Mouse (Mus musculus): ENCODE data around the gene Col1a1. TPM values are rescaled to one million over a fixed set of nuclear protein-coding genes. Genes with fewer than 3 reads are reported as not detected.

Col1a1 gene
- 841 and 905 TPM in 2 replicates for polyA plus RNA-seq (2014; fragmentation: Nextera tagmentation; extraction: Ambion mirVana)

DNA sequence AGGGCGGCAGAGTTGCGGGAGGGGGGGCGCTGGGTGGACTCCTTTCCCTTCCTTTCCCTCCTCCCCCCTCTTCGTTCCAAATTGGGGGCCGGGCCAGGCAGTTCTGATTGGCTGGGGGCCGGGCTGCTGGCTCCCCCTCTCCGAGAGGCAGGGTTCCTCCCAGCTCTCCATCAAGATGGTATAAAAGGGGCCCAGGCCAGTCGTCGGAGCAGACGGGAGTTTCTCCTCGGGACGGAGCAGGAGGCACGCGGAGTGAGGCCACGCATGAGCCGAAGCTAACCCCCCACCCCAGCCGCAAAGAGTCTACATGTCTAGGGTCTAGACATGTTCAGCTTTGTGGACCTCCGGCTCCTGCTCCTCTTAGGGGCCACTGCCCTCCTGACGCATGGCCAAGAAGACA is at the start of gene Col1a1:
Gene Col1a1 (plus strand): TSS at position 180 of the 400 bp plus-strand sequence.
- ATAC-seq (replicated peaks; ENCODE audit: low FRiP score, low TSS enrichment, low read depth) (peak; percentile 45), DNase-seq (ENCODE audit: low spot score) (peak; percentile 83)
- Histone ChIP-seq H3K4me1 (replicated peaks; ENCODE audit: control insufficient read depth, insufficient read depth, low read length) (peaks cover 43% of the 10 kb centered on the region), H3K9me3 (ENCODE audit: control insufficient read depth, low read length) (no peaks in the 10 kb centered on the region), H3K4me2 (ENCODE audit: low read length) (peak within 1 kb of the TSS; percentile 60), H3K9ac (ENCODE audit: low read length) (peak within 1 kb of the TSS; percentile 88), H3K27ac (ENCODE audit: low read depth) (peak within 1 kb of the TSS; percentile 95), H3K4me3 (ENCODE audit: low read depth, low read length) (peak within 1 kb of the TSS; percentile 78), H3K27me3 (replicated peaks; ENCODE audit: control insufficient read depth, insufficient read depth, low read length) (no peaks in the 10 kb centered on the region), H3K36me3 (ENCODE audit: control insufficient read depth, insufficient read depth, low read length) (peaks cover 31% of the 10 kb centered on the region)
- WGBS = 10% methylated on average over 19 of the region's 19 CpGs

DNA sequence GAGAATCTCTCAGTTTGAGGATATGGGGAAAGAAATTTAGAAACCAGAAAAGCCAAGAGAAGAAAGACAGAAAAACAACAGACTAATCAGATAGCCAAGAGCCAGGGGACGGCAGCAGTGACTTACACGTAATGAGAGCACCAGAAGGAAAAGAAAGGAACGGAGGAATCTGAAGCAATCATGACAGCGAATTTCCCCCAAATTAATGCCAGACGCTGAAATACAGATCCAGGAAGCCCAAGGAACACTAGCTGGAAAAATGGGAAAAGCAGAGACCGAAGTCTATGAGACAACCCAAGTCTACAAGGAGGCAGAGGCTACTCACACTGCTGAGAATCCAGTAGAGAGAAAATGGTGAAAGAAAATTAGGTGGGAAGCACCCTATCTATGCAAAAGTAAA is 44.9 kb upstream of the Col1a1 start:
- 84% methylated on average over 6 of the region's 6 CpGs for WGBS
- ATAC-seq (replicated peaks; ENCODE audit: low FRiP score, low TSS enrichment, low read depth) = no peak
- H3K27ac ChIP-seq (ENCODE audit: low read depth) = no peak overlapping the region
- no peak for DNase-seq (ENCODE audit: low spot score)
- H3K9ac ChIP-seq (ENCODE audit: low read length) = no peak overlapping the region
- no peak overlapping the region for H3K4me3 ChIP-seq (ENCODE audit: low read depth, low read length)
- H3K4me2 ChIP-seq (ENCODE audit: low read length) = no peak overlapping the region
- H3K27me3 ChIP-seq (replicated peaks; ENCODE audit: control insufficient read depth, insufficient read depth, low read length) = no peaks in the 10 kb centered on the region
- H3K4me1 ChIP-seq (replicated peaks; ENCODE audit: control insufficient read depth, insufficient read depth, low read length) = peaks cover 4% of the 10 kb centered on the region; the same call in 1 of the 2 replicates
- H3K9me3 ChIP-seq (ENCODE audit: control insufficient read depth, low read length) = no peaks in the 10 kb centered on the region
- H3K36me3 ChIP-seq (ENCODE audit: control insufficient read depth, insufficient read depth, low read length) = no peaks in the 10 kb centered on the region

DNA sequence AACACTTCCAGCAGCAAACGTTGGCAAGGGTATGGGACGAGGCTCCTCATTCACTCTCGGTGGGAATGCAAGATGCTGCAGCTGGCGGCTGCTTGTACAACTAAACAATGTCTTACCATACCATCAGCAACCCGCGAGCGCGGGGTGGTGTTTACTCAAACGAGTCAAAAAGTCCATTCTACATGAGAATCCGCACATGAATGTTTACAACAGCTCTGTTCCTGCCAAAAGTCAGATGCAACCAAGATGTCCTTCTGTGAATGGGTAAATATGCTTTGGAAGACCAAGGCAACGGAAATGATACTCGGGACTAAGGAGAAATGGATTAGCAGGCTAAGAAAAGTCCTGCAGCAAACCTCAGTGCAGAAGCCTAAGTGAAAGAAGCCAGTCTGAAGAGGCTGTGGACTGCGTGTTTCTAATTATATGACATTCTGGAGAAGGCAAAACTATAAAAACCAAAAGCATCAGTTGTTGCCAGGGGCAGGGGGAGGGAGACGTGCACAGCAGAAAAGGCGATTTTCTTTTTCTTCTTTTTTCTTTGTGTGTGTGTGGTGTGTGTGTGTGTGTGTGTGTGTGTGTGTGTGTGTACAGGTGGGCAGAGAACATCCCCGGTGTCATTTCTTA is 39.2 kb upstream of the Col1a1 start:
- Histone ChIP-seq H3K4me3 (ENCODE audit: low read depth, low read length) (no peak overlapping the region), H3K27ac (ENCODE audit: low read depth) (peak overlapping the region; percentile 88)
- peak; percentile 62 for DNase-seq (ENCODE audit: low spot score)

DNA sequence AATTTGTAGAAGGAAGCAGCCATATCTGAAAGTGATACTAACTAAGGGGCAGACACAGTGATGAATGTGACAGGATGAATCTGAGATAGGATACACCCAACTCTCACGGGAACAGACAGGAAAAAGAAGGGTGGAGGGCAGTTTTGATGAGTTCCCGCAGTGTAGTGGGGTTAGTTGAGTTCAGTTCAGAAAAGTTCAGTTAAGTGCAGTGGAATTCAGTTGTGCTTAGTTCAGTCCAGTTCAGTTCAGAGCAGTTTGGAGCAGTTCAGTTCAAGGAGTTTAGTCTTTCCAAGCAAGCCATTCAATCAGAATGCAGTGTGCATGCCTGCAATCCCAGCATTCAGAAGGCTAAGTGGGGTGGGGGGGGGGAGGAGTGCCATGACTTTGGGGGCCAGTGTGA is 34.8 kb upstream of the Col1a1 start:
- no peaks in the 10 kb centered on the region for H3K9me3 ChIP-seq (ENCODE audit: control insufficient read depth, low read length)
- no peaks in the 10 kb centered on the region for H3K36me3 ChIP-seq (ENCODE audit: control insufficient read depth, insufficient read depth, low read length)
- no peaks in the 10 kb centered on the region for H3K27me3 ChIP-seq (replicated peaks; ENCODE audit: control insufficient read depth, insufficient read depth, low read length)
- DNase-seq (ENCODE audit: low spot score) = no peak
- H3K4me1 ChIP-seq (replicated peaks; ENCODE audit: control insufficient read depth, insufficient read depth, low read length) = no peaks in the 10 kb centered on the region
- H3K27ac ChIP-seq (ENCODE audit: low read depth) = no peak overlapping the region
- WGBS = 41% methylated on average over 2 of the region's 2 CpGs
- ATAC-seq (replicated peaks; ENCODE audit: low FRiP score, low TSS enrichment, low read depth) = no peak
- H3K4me3 ChIP-seq (ENCODE audit: low read depth, low read length) = no peak overlapping the region
- H3K4me2 ChIP-seq (ENCODE audit: low read length) = no peak overlapping the region
- no peak overlapping the region for H3K9ac ChIP-seq (ENCODE audit: low read length)

More for the DNA sequence above, 39.2 kb upstream of the Col1a1 start:
- no peak for ATAC-seq (replicated peaks; ENCODE audit: low FRiP score, low TSS enrichment, low read depth)
- Histone ChIP-seq H3K9me3 (ENCODE audit: control insufficient read depth, low read length) (no peaks in the 10 kb centered on the region), H3K9ac (ENCODE audit: low read length) (no peak overlapping the region), H3K27me3 (replicated peaks; ENCODE audit: control insufficient read depth, insufficient read depth, low read length) (no peaks in the 10 kb centered on the region), H3K4me2 (ENCODE audit: low read length) (peak overlapping the region; percentile 22), H3K4me1 (replicated peaks; ENCODE audit: control insufficient read depth, insufficient read depth, low read length) (peaks cover 4% of the 10 kb centered on the region; the same call in 1 of the 2 replicates), H3K36me3 (ENCODE audit: control insufficient read depth, insufficient read depth, low read length) (no peaks in the 10 kb centered on the region)
- 34% methylated on average over 16 of the region's 16 CpGs for WGBS

DNA sequence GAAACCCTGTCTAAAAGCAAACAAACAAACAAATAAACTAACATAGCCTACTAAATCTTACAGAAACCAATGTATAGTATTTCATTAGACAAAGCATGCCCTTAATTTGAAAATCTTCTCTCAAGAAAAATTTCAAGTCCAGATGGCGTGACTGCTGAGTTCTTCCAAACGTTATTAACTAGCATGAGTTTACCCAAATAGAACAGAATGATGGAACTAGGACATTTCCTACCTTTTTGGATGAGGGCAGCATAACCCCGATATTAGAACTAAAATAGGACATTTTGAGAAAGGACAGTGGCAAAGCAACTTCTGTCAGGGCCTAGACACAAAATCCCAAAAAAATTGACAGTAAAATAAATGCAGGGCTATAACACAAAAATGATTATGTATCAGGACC is 31.7 kb upstream of the Col1a1 start:
- WGBS = 86% methylated on average over 3 of the region's 3 CpGs

DNA sequence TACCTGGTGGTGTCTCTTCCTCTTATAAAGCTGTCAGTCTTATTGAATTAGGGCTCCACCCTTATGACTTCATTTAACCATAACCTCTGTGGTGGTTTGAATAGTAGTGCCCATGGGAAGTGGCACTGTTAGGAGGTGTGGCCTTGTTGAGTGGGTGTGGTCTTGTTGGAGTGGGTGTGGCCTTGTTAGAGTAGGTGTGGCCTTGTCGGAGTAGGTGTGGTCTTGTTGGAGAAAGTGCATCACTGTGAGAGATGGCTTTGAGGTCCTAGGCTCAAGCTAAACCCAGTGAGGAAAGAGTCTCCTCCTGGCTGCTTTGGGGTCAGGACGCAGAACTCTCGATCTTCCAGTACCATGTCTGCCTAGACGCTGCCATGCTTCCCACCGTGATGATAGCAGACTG is 25.1 kb upstream of the Col1a1 start:
- no peaks in the 10 kb centered on the region for H3K9me3 ChIP-seq (ENCODE audit: control insufficient read depth, low read length)
- ATAC-seq (replicated peaks; ENCODE audit: low FRiP score, low TSS enrichment, low read depth) (no peak), DNase-seq (ENCODE audit: low spot score) (no peak)
- H3K4me1 ChIP-seq (replicated peaks; ENCODE audit: control insufficient read depth, insufficient read depth, low read length) = peaks cover 6% of the 10 kb centered on the region
- no peak overlapping the region for H3K4me2 ChIP-seq (ENCODE audit: low read length)
- no peak overlapping the region for H3K9ac ChIP-seq (ENCODE audit: low read length)
- no peaks in the 10 kb centered on the region for H3K36me3 ChIP-seq (ENCODE audit: control insufficient read depth, insufficient read depth, low read length)
- no peaks in the 10 kb centered on the region for H3K27me3 ChIP-seq (replicated peaks; ENCODE audit: control insufficient read depth, insufficient read depth, low read length)
- no peak overlapping the region for H3K4me3 ChIP-seq (ENCODE audit: low read depth, low read length)
- WGBS = 80% methylated on average over 5 of the region's 5 CpGs
- no peak overlapping the region for H3K27ac ChIP-seq (ENCODE audit: low read depth)

More for the DNA sequence above, 31.7 kb upstream of the Col1a1 start:
- Histone ChIP-seq H3K9ac (ENCODE audit: low read length) (no peak overlapping the region), H3K27me3 (replicated peaks; ENCODE audit: control insufficient read depth, insufficient read depth, low read length) (no peaks in the 10 kb centered on the region), H3K27ac (ENCODE audit: low read depth) (no peak overlapping the region), H3K4me2 (ENCODE audit: low read length) (no peak overlapping the region), H3K4me3 (ENCODE audit: low read depth, low read length) (no peak overlapping the region), H3K4me1 (replicated peaks; ENCODE audit: control insufficient read depth, insufficient read depth, low read length) (no peaks in the 10 kb centered on the region), H3K9me3 (ENCODE audit: control insufficient read depth, low read length) (no peaks in the 10 kb centered on the region), H3K36me3 (ENCODE audit: control insufficient read depth, insufficient read depth, low read length) (no peaks in the 10 kb centered on the region)
- ATAC-seq (replicated peaks; ENCODE audit: low FRiP score, low TSS enrichment, low read depth) (no peak), DNase-seq (ENCODE audit: low spot score) (no peak)

DNA sequence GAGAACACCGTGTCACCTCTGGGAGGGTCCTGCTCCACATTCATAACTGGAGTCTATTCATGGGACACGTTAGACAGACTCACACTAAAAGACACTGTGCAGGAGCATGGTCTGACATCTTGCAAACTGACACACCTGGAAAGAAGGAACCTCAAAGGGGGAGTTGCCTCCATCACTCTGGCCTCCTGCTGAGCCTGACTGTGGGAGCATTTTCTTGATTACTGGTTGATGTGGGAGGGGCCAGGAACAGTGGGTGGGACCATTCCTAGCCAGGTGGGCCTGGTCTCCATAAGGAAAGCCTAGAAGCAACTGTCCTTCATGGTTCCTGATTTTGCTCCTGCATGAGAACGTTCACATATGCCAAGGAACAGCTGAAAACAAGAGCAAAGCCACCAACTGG is 23.5 kb upstream of the Col1a1 start:
- peaks cover 20% of the 10 kb centered on the region for H3K4me1 ChIP-seq (replicated peaks; ENCODE audit: control insufficient read depth, insufficient read depth, low read length)
- no peak overlapping the region for H3K9ac ChIP-seq (ENCODE audit: low read length)
- no peaks in the 10 kb centered on the region for H3K27me3 ChIP-seq (replicated peaks; ENCODE audit: control insufficient read depth, insufficient read depth, low read length)
- ATAC-seq (replicated peaks; ENCODE audit: low FRiP score, low TSS enrichment, low read depth) (no peak), DNase-seq (ENCODE audit: low spot score) (no peak)
- no peaks in the 10 kb centered on the region for H3K9me3 ChIP-seq (ENCODE audit: control insufficient read depth, low read length)
- no peak overlapping the region for H3K4me2 ChIP-seq (ENCODE audit: low read length)
- no peaks in the 10 kb centered on the region for H3K36me3 ChIP-seq (ENCODE audit: control insufficient read depth, insufficient read depth, low read length)
- H3K27ac ChIP-seq (ENCODE audit: low read depth) = no peak overlapping the region
- WGBS = 63% methylated on average over 3 of the region's 3 CpGs
- no peak overlapping the region for H3K4me3 ChIP-seq (ENCODE audit: low read depth, low read length)

DNA sequence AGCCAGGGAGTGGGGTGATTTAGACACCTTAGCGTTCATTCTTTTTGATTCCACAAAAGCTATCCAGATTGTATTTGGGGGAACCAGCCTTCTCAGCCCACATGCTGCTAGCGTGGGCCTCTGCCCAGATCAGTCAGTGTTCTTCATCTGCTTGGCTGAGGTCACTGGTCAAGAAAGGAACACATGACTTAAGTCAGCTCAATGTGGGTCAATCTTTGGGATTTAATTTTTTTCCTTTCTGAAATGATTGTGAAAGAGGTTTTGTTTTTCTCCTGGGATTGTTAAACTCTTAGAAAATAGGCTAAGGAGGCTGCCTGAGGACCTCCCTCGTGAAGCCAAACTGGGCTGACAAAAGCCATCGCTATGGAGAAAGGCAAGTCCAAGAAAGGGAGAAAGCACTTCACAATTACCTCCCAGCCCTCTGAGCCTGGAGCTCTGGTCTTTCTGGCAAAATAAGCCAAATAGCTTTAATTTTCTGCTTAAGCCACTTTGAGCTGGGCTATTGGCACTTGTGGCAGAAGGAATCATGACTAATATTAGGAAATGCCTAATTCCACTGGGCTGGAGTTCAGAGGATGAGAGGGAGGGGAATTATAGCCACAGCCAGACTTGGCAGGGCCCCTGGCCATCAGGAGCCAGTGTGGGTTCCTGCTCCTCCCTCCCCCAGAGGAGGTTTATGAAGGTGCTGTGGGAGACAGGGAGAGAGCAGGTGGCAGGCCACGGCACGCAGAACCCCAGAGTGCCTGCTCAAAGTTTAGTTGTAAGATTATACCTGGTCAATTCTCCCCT is 22.5 kb upstream of the Col1a1 start:
- Histone ChIP-seq H3K27me3 (replicated peaks; ENCODE audit: control insufficient read depth, insufficient read depth, low read length) (no peaks in the 10 kb centered on the region), H3K36me3 (ENCODE audit: control insufficient read depth, insufficient read depth, low read length) (no peaks in the 10 kb centered on the region), H3K9me3 (ENCODE audit: control insufficient read depth, low read length) (no peaks in the 10 kb centered on the region), H3K9ac (ENCODE audit: low read length) (no peak overlapping the region), H3K4me2 (ENCODE audit: low read length) (no peak overlapping the region), H3K27ac (ENCODE audit: low read depth) (no peak overlapping the region), H3K4me3 (ENCODE audit: low read depth, low read length) (no peak overlapping the region), H3K4me1 (replicated peaks; ENCODE audit: control insufficient read depth, insufficient read depth, low read length) (peaks cover 20% of the 10 kb centered on the region)
- WGBS = 70% methylated on average over 6 of the region's 6 CpGs
- DNase-seq (ENCODE audit: low spot score) (no peak), ATAC-seq (replicated peaks; ENCODE audit: low FRiP score, low TSS enrichment, low read depth) (no peak)

Measured in intestine, embryonic 14.5 days (tissue).